Mouse (Mus musculus): ENCODE measurements around the gene Tifab. TPM values are rescaled to one million over a fixed set of nuclear protein-coding genes. Genes with fewer than 3 reads are reported as not detected.
A peak's percentile ranks its signal among the peaks of the same experiment; 100 is the strongest.

Gene Tifab
- polyA plus RNA-seq, 1 experiment from 2014 or later = 0.72 TPM

GRCm38 (mm10) chr13:56159016-56159601 is 19.6 kb downstream of the Tifab start:
- Histone ChIP-seq H3K9me3 (replicated peaks) (no peaks in the 10 kb centered on the region), H3K36me3 (no peaks in the 10 kb centered on the region), H3K27me3 (replicated peaks) (no peaks in the 10 kb centered on the region), H3K4me1 (replicated peaks) (peaks cover 37% of the 10 kb centered on the region), H3K27ac (ENCODE audit: poor library complexity, severe bottlenecking) (peak overlapping the region; percentile 18; the same call in 1 of the 2 replicates), H3K9ac (no peak overlapping the region; the same call in 1 of the 2 replicates), H3K4me3 (no peak overlapping the region), H3K4me2 (0 out of 2 replicates have a peak overlapping the region, but pooled peaks have one; percentile 29)
- WGBS = 48% methylated on average over 14 of the region's 14 CpGs
- no peak; the same call in 1 of the 2 replicates for ATAC-seq (ENCODE audit: insufficient number of reproducible peaks, low FRiP score)

- peak overlapping the region; percentile 86 for H3K27ac ChIP-seq (ENCODE audit: poor library complexity, severe bottlenecking)
- no peak overlapping the region for H3K4me2 ChIP-seq
- H3K27me3 ChIP-seq (replicated peaks) = no peaks in the 10 kb centered on the region
- WGBS = 72% methylated on average over 7 of the region's 7 CpGs
- H3K9me3 ChIP-seq (replicated peaks) = no peaks in the 10 kb centered on the region
- peaks cover 48% of the 10 kb centered on the region for H3K4me1 ChIP-seq (replicated peaks)
- no peak overlapping the region for H3K4me3 ChIP-seq
- no peak overlapping the region for H3K9ac ChIP-seq
- H3K36me3 ChIP-seq = no peaks in the 10 kb centered on the region
- ATAC-seq (ENCODE audit: insufficient number of reproducible peaks, low FRiP score) = no peak
Measured at GRCm38 (mm10) chr13:56155671-56156070, 23.0 kb downstream of the Tifab start.

DNA sequence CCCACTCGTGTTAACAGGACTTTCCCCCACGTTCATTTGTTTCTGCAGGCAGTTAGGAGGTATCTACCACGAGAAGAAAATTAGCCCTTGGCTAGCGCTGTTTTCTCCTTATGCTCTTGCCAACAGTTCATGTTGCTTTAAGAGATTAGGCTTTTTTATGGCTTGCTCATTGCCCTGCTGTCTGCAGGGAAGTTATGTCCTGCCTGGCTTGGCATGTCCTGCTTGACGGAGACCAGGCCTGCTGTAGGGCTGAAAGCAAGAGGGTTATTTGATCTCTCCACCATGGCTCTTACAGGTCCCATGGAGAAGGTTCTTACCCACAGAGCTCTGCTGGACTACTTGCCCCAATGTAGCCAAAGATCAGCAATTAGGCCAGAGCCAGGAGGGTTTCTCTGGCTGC is 23.6 kb downstream of the Tifab start:
- H3K4me3 ChIP-seq = no peak overlapping the region
- H3K4me2 ChIP-seq = no peak overlapping the region
- H3K27me3 ChIP-seq (replicated peaks) = no peaks in the 10 kb centered on the region
- 9% methylated on average over 5 of the region's 5 CpGs for WGBS
- no peak overlapping the region for H3K9ac ChIP-seq
- peak; percentile 67; the same call in 1 of the 2 replicates for ATAC-seq (ENCODE audit: insufficient number of reproducible peaks, low FRiP score)
- no peaks in the 10 kb centered on the region for H3K9me3 ChIP-seq (replicated peaks)
- H3K36me3 ChIP-seq = no peaks in the 10 kb centered on the region
- peaks cover 45% of the 10 kb centered on the region for H3K4me1 ChIP-seq (replicated peaks)
- H3K27ac ChIP-seq (ENCODE audit: poor library complexity, severe bottlenecking) = peak overlapping the region; percentile 86

- Histone ChIP-seq H3K9ac (no peak overlapping the region), H3K4me2 (no peak overlapping the region), H3K27me3 (replicated peaks) (no peaks in the 10 kb centered on the region), H3K9me3 (replicated peaks) (no peaks in the 10 kb centered on the region), H3K4me3 (no peak overlapping the region), H3K27ac (ENCODE audit: poor library complexity, severe bottlenecking) (no peak overlapping the region), H3K4me1 (replicated peaks) (peaks cover 30% of the 10 kb centered on the region), H3K36me3 (no peaks in the 10 kb centered on the region)
- no peak for ATAC-seq (ENCODE audit: insufficient number of reproducible peaks, low FRiP score)
- WGBS = 68% methylated on average over 7 of the region's 7 CpGs
Measured at GRCm38 (mm10) chr13:56152773-56153460, 25.8 kb downstream of the Tifab start.

- no peak overlapping the region for H3K4me3 ChIP-seq
- peak overlapping the region; percentile 54 for H3K4me2 ChIP-seq
- WGBS = 43% methylated on average over 22 of the region's 22 CpGs
- H3K27me3 ChIP-seq (replicated peaks) = no peaks in the 10 kb centered on the region
- peak; percentile 38; the same call in 1 of the 2 replicates for ATAC-seq (ENCODE audit: insufficient number of reproducible peaks, low FRiP score)
- H3K4me1 ChIP-seq (replicated peaks) = peaks cover 33% of the 10 kb centered on the region
- no peak overlapping the region for H3K9ac ChIP-seq
- peak overlapping the region; percentile 49 for H3K27ac ChIP-seq (ENCODE audit: poor library complexity, severe bottlenecking)
- H3K9me3 ChIP-seq (replicated peaks) = no peaks in the 10 kb centered on the region
- H3K36me3 ChIP-seq = no peaks in the 10 kb centered on the region
Measured at GRCm38 (mm10) chr13:56151404-56152226, 27.1 kb downstream of the Tifab start.

DNA sequence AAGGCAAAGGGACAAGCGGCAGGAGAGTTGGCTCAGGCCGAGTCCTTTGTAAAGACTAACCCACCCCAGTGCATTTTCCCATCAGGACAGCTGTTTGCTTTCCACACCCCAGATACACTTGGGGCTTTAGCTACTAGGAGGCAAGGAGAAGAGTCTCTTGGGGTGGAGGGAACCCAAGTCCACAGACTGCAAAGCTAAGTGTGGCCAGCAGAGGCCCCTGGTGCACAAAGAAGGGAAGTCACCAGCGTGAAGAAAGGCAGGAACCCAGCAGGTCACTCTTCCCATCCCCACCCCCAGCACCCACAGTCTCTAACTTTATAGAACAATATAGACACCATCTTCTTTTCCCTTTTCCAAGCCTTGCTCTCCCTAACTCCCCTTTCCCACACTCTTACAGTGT is 33.2 kb downstream of the Tifab start:
- Histone ChIP-seq H3K27me3 (replicated peaks) (0 out of 2 replicates have a peak, but pooled peaks cover 3% of the 10 kb centered on the region), H3K4me3 (no peak overlapping the region), H3K4me1 (replicated peaks) (peaks cover 15% of the 10 kb centered on the region), H3K4me2 (no peak overlapping the region), H3K27ac (ENCODE audit: poor library complexity, severe bottlenecking) (no peak overlapping the region), H3K9me3 (replicated peaks) (no peaks in the 10 kb centered on the region), H3K9ac (no peak overlapping the region), H3K36me3 (no peaks in the 10 kb centered on the region)
- no peak for ATAC-seq (ENCODE audit: insufficient number of reproducible peaks, low FRiP score)
- 39% methylated on average over 3 of the region's 3 CpGs for WGBS

DNA sequence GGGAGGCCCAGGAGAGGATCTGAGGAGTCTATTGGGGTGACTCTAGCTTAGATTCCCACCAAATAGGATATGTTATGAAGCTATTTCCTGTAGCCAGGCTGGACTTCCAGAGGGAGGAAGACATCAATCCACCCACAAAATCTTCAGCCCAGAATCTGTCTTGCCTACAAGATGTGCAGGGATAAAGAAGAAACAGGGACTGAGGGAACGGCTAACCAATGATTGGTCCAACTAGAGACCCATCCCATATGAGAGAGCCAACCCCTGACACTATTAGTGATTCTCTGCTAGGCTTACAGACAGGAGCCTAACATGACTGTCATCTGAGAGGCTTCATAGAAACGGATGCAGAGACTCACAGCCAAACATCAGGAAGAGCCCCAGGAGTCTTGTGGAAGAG is 34.7 kb downstream of the Tifab start:
- H3K9ac ChIP-seq = no peak overlapping the region
- no peaks in the 10 kb centered on the region for H3K9me3 ChIP-seq (replicated peaks)
- H3K4me3 ChIP-seq = no peak overlapping the region
- no peak overlapping the region for H3K4me2 ChIP-seq
- no peaks in the 10 kb centered on the region for H3K36me3 ChIP-seq
- H3K4me1 ChIP-seq (replicated peaks) = peaks cover 15% of the 10 kb centered on the region; the same call in 1 of the 2 replicates
- no peak overlapping the region for H3K27ac ChIP-seq (ENCODE audit: poor library complexity, severe bottlenecking)
- 56% methylated on average over 2 of the region's 2 CpGs for WGBS
- no peak for ATAC-seq (ENCODE audit: insufficient number of reproducible peaks, low FRiP score)
- 0 out of 2 replicates have a peak, but pooled peaks cover 3% of the 10 kb centered on the region for H3K27me3 ChIP-seq (replicated peaks)

GRCm38 (mm10) chr13:56143151-56143513 is 35.6 kb downstream of the Tifab start:
- WGBS = 24% methylated on average over 7 of the region's 7 CpGs
- Histone ChIP-seq H3K9ac (no peak overlapping the region), H3K4me3 (no peak overlapping the region), H3K4me1 (replicated peaks) (peaks cover 15% of the 10 kb centered on the region; the same call in 1 of the 2 replicates), H3K9me3 (replicated peaks) (no peaks in the 10 kb centered on the region), H3K27ac (ENCODE audit: poor library complexity, severe bottlenecking) (no peak overlapping the region), H3K27me3 (replicated peaks) (0 out of 2 replicates have a peak, but pooled peaks cover 3% of the 10 kb centered on the region), H3K36me3 (no peaks in the 10 kb centered on the region), H3K4me2 (no peak overlapping the region)
- no peak for ATAC-seq (ENCODE audit: insufficient number of reproducible peaks, low FRiP score)

GRCm38 (mm10) chr13:56142382-56143150 is 36.1 kb downstream of the Tifab start:
- Histone ChIP-seq H3K9ac (no peak overlapping the region), H3K36me3 (no peaks in the 10 kb centered on the region), H3K27me3 (replicated peaks) (0 out of 2 replicates have a peak, but pooled peaks cover 3% of the 10 kb centered on the region), H3K4me3 (no peak overlapping the region), H3K4me1 (replicated peaks) (peaks cover 15% of the 10 kb centered on the region; the same call in 1 of the 2 replicates), H3K4me2 (no peak overlapping the region), H3K27ac (ENCODE audit: poor library complexity, severe bottlenecking) (no peak overlapping the region), H3K9me3 (replicated peaks) (no peaks in the 10 kb centered on the region)
- no peak for ATAC-seq (ENCODE audit: insufficient number of reproducible peaks, low FRiP score)
- WGBS = 29% methylated on average over 10 of the region's 11 CpGs

GRCm38 (mm10) chr13:56139167-56139751 is 39.4 kb downstream of the Tifab start:
- Histone ChIP-seq H3K4me3 (no peak overlapping the region), H3K4me2 (no peak overlapping the region), H3K27ac (ENCODE audit: poor library complexity, severe bottlenecking) (no peak overlapping the region), H3K4me1 (replicated peaks) (peaks cover 22% of the 10 kb centered on the region), H3K36me3 (no peaks in the 10 kb centered on the region), H3K9me3 (replicated peaks) (no peaks in the 10 kb centered on the region), H3K9ac (no peak overlapping the region), H3K27me3 (replicated peaks) (no peaks in the 10 kb centered on the region)
- ATAC-seq (ENCODE audit: insufficient number of reproducible peaks, low FRiP score) = no peak
- WGBS = 56% methylated on average over 6 of the region's 6 CpGs
